Mouse (Mus musculus) gastrocnemius, postnatal 14 days (tissue): ENCODE results near the gene Slc22a21. TPM values are rescaled to one million over a fixed set of nuclear protein-coding genes. Genes with fewer than 3 reads are reported as not detected.
A peak's percentile ranks its signal among the peaks of the same experiment; 100 is the strongest.
"Not testable (repeated sequence)": the region's sequence is repeated elsewhere in the genome, so short reads cannot be mapped to it uniquely, and the experiment has no call there.

Experiments used
- DNase-seq: peaks from one replicate; pipeline ENCODE4 v3.0.0; 2021; ENCODE audit warnings: mixed read lengths
- intact Hi-C: fragments of 180-260 bp; cut with DNase I; formaldehyde crosslinking; loops from one replicate; pipeline ENCODE4 v1.15.1; 2025; ENCODE audit warnings: low total_unique reads
- total RNA-seq, 2 experiments: library from RNA; stranded (reverse); gene quantifications; 2 replicates each; pipeline ENCODE4 v1.2.3; 2021

The Slc22a21 gene
- total RNA-seq, 2 experiments from 2014 or later, result 1.3 to 1.7 TPM

- peak; percentile 59 for DNase-seq
- intact Hi-C loops, result loop anchor here (1.0 to 5.0 kb wide), 3 partner anchors 51 to 252 kb away; no protein-coding TSS in a partner anchor
Measured at GRCm38 (mm10) chr11:54002761-54003717, 22.9 kb upstream of the Slc22a21 start.

GRCm38 (mm10) chr11:54002147-54002760, 22.1 kb upstream of the Slc22a21 start:
- peak; percentile 65 for DNase-seq
- intact Hi-C loops, result loop anchor here (1.0 to 5.0 kb wide), 3 partner anchors 52 to 253 kb away; no protein-coding TSS in a partner anchor

- intact Hi-C loops, result no loop called here
- no peak for DNase-seq
Measured at GRCm38 (mm10) chr11:53997661-53998060, 17.5 kb upstream of the Slc22a21 start.

- DNase-seq, result no peak
- intact Hi-C loops, result no loop called here
Measured at GRCm38 (mm10) chr11:53992264-53992663, 12.1 kb upstream of the Slc22a21 start.

- intact Hi-C loops, result no loop called here
Measured at GRCm38 (mm10) chr11:53989232-53989631, 9.1 kb upstream of the Slc22a21 start.

GRCm38 (mm10) chr11:53988081-53988480, 7.9 kb upstream of the Slc22a21 start:
- DNase-seq, result no peak
- intact Hi-C loops, result no loop called here

More at GRCm38 (mm10) chr11:53989232-53989631, 9.1 kb upstream of the Slc22a21 start:
- DNase-seq, result no peak

GRCm38 (mm10) chr11:53981396-53981795, 1.3 kb upstream of the Slc22a21 start:
- intact Hi-C loops, result no loop called here
- DNase-seq, result no peak

GRCm38 (mm10) chr11:53979456-53979787, 710 bp downstream of the Slc22a21 start:
- DNase-seq, result peak; percentile 10
- intact Hi-C loops, result not testable (repeated sequence)

DNA sequence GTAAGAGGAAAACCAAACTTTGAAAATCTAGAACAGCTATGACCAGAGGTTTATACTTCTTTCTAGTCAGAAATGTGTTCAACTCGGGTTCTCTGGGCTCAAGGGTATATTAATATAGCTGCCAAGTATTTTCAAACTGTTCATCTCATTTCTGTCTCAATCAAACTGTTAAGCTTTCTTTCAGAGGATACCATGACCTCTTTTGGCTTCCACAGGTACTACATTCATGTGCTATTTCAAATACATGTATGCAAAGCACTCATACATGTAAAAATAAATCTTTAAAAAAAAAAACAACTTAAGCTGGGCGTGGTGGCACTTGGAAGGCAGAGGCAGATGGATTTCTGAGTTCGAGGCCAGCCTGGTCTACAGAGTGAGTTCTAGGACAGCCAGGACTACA, 2.5 kb downstream of the Slc22a21 start:
- intact Hi-C loops, result no loop called here
- no peak for DNase-seq

DNA sequence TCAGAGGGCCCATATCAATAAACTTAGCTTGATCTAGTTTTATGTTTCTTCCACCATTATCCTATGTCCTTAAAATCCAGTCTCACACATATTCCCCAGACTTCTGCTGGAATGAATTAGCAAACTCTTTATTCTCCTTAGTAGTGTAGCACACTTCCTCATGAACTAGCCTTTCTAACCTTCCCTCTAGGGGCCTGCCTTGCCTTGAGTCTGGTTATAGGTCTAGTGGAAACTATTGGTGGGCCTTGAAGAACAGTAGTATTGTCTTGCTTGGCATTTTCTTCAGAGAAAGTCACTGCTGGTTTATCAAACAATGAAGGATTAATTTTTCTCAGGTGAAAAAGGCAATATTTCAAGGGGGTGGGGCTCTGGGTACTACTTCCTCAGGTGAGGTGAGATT, 4.6 kb downstream of the Slc22a21 start:
- DNase-seq, result no peak
- intact Hi-C loops, result no loop called here

DNA sequence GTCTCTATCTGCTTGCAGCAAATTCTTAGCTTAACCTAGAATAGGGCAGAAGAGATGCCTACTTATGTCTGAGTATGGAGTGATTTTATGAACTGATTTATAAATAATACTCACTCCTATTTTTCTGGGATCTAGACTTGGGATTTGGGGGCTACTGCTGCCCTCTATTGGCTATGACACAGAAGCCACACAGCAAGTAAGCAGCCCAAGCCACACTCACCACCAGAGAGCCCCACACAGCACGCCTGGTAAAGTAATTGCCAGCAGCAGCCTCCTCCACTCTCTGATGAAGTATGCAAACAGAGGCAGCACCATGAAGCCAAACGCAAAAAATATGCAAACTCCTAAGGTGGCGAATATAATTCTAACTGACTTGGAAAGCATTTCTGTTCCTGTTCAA, 21.1 kb downstream of the Slc22a21 start:
- DNase-seq, result no peak
- intact Hi-C loops, result no loop called here

DNA sequence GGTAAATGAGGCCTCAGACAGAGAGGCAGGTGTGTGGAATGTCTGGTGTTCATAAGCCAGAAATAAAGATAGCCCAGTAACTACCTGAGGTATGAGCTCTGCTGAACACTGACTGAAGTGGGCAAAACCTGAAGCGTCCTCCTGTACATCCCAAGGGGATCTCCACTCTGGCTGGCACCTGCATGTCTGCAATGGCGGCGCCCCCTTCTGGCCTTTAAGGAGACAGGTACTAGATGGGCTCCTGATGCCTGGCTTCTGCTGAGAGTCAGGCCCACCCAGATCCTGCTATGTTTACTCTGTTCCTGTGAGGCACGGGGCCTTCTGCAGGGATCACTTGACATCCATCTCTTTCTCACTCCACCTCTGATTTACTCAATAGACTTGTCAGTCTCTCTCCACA, 22.0 kb downstream of the Slc22a21 start:
- intact Hi-C loops, DNase-seq: not testable (repeated sequence)

DNA sequence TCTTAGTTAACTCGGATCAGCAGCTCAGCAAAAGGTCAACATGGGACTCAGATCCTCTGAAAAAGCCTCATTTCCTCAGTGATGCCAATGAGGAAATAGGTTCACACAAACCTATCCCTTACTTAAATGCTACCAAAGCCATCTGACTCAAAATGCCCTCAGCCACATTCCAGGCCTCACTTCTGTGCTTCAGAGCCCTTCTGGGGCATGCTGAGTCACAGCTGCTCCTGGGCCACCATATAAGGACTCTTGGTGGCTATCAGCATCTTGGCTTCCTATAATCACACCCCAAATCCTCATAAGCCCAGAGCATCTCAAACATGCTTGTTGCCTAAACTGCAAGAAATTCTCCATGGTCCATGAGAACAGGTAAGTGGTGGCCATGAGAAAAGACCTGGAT, 23.5 kb downstream of the Slc22a21 start:
- intact Hi-C loops, result no loop called here
- DNase-seq, result no peak

GRCm38 (mm10) chr11:53954653-53955052, 25.5 kb downstream of the Slc22a21 start:
- no peak for DNase-seq
- intact Hi-C loops, result no loop called here

DNA sequence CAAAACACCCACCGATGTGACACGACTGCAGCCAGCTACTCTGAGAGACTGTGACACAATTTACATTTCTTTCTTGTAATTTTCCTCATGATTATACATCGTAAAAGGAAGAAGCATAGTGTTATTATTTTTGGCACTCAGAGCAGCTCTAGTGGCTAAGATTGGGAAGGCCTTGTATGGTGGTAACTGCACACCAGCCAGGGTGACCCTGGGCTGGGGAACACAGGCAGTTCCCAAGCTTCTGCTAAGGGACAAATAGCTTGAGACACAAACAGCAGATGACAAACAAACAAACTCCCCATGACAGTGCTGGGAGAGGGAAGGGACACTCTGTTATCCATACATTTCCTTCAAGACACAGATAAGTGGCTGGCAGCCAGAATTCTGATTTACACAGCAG, 30.0 kb downstream of the Slc22a21 start:
- intact Hi-C loops, DNase-seq: not testable (repeated sequence)

DNA sequence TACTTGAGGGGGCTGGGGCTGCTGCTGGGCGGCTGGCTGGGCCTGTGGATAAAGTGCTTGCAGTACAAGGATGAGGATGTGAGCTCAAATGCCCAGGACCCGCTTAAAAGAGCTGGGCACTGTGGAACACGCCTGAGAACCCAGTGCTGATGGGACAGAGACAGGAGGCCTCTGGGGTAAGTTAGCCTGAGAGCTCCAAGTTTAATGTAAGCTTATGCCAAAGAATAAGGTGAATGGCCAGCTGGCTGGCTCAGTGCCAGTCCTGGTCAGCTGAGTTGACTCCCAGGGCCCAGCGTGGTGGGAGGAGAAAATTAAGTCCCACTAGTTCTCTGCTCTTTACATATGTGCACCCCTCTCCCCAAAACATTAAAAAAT, 48.2 kb downstream of the Slc22a21 start:
- DNase-seq, result not testable (repeated sequence)
- intact Hi-C loops, result loop anchor here (10.0 kb wide), 1 partner anchor 123 kb away; no protein-coding TSS in a partner anchor

DNA sequence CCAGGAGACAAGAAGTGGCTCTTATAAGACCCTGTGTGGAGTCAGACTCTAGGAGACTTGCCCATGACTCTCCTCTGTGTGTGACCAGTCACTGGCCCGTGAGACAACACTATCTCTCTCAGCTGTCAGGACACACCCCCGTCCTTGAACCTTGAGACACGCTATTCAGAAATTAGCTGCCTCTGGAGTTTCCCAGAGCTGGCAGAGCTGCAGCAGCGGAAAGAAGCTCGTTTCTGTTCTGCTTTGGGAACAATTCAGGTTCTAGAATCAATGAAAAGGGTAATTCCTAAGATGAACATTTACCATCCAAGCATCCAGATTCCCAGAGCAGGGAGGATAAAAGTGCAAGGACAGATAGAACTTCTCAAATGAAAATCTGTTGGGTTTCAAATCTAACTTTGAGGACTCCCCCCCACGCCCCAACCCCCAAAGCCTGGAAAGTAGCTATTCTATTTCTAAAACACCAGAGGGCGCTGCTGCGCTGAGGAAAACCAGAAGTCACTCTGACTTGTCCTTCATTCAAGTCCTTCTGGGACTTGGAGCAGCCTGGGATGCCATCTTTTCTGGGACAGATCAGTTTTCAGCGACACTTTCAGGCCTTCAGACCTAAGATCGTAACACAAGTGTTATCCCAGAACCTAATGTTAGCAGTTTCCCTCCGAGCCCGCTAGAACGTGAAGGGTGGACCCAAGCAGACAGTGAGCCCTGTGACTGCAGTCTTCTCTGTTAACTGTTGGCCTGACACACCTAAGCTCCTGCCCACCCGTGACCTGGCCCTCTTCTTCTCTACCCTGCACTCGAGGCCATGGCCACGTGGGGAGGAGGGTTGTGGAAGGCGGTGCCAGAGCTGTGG, 48.8 kb downstream of the Slc22a21 start:
- DNase-seq, result peak; percentile 50
- intact Hi-C loops, result loop anchor here (10.0 kb wide), 1 partner anchor 123 kb away; no protein-coding TSS in a partner anchor

GRCm38 (mm10) chr11:53929741-53930140, 50.4 kb downstream of the Slc22a21 start:
- intact Hi-C loops, result loop anchor here (10.0 kb wide), 1 partner anchor 125 kb away; no protein-coding TSS in a partner anchor
- no peak for DNase-seq

GRCm38 (mm10) chr11:53928585-53928984, 51.5 kb downstream of the Slc22a21 start:
- intact Hi-C loops, result no loop called here
- DNase-seq, result no peak

DNA sequence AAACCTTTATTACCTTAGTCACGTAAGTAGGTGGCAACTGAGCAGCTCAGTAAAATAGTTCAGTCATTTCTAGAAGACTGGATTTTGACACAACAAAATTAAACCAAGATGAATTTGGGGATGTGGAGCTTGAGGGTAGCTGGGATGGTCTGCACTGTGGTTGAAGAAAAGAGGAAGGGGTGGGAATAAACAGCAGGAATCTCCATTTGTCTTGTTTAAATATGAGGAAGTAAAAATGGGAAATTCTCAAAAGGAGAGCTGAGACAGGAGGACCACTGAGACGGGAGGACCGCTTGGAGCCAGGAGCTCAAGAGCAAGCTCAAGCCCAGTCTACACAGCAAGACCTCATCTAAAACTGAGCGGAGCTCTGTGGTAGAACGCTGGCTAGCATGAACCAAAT, 53.8 kb downstream of the Slc22a21 start:
- intact Hi-C loops, result no loop called here
- DNase-seq, result no peak
